Mouse (Mus musculus): ENCODE measurements around the gene Rangap1. TPM values are rescaled to one million over a fixed set of nuclear protein-coding genes. Genes with fewer than 3 reads are reported as not detected.

Gene Rangap1
- polyA plus RNA-seq, 1 experiment from 2014 or later: 107 TPM

- no peaks in the 10 kb centered on the region for H3K36me3 ChIP-seq
- H3K4me2 ChIP-seq (replicated peaks): no peak overlapping the region
- H3K9ac ChIP-seq: no peak overlapping the region
- no peak overlapping the region for H3K27ac ChIP-seq
- peaks cover 3% of the 10 kb centered on the region for H3K4me1 ChIP-seq
- WGBS: 74% methylated on average over 3 of the region's 3 CpGs
- no peaks in the 10 kb centered on the region for H3K27me3 ChIP-seq
- no peak for ATAC-seq (ENCODE audit: low FRiP score, low read depth)
- H3K4me3 ChIP-seq: no peak overlapping the region
- H3K9me3 ChIP-seq: no peaks in the 10 kb centered on the region
Observed at GRCm38 (mm10) chr15:81739296-81739695, 6.0 kb downstream of the Rangap1 start.

DNA sequence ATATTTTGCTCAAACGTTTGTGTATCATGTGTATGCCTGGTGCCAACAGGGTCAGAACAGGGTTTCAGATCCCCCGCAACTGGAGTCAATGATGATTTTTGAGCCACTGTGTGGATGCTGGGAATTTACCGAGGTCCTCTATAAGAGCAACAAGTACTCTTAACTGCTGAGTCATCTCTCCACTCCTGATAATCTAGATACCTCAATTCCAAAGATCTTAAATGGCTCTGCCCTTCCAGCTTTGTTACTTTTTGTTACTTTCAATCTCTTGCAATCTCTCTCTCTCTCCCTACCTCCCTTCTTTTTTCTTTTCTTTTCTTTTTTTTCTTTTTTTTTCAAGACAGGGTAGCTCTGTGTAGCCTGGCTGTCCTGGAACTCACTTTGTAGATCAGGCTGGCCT lies 10.3 kb downstream of the Rangap1 start:
- H3K4me1 ChIP-seq: no peaks in the 10 kb centered on the region
- WGBS: 55% methylated on average over 3 of the region's 3 CpGs
- no peak overlapping the region for H3K9ac ChIP-seq
- H3K27me3 ChIP-seq: no peaks in the 10 kb centered on the region
- no peaks in the 10 kb centered on the region for H3K36me3 ChIP-seq
- no peak overlapping the region for H3K4me2 ChIP-seq (replicated peaks)
- no peak overlapping the region for H3K27ac ChIP-seq
- H3K4me3 ChIP-seq: no peak overlapping the region
- no peaks in the 10 kb centered on the region for H3K9me3 ChIP-seq
- ATAC-seq (ENCODE audit: low FRiP score, low read depth): no peak

- peak; percentile 99 for ATAC-seq (ENCODE audit: low FRiP score, low read depth)
- peak overlapping the region; percentile 55; the same call in 1 of the 2 replicates for H3K27ac ChIP-seq
- H3K4me2 ChIP-seq (replicated peaks): peak overlapping the region; percentile 97
- WGBS: 5% methylated on average over 41 of the region's 41 CpGs
- no peaks in the 10 kb centered on the region for H3K9me3 ChIP-seq
- peak overlapping the region; percentile 96 for H3K9ac ChIP-seq
- H3K4me3 ChIP-seq: peak overlapping the region; percentile 99
- peaks cover 22% of the 10 kb centered on the region for H3K4me1 ChIP-seq
- no peaks in the 10 kb centered on the region for H3K27me3 ChIP-seq
- peaks cover 10% of the 10 kb centered on the region for H3K36me3 ChIP-seq
Observed at GRCm38 (mm10) chr15:81729792-81730635, 15.3 kb downstream of the Rangap1 start.

GRCm38 (mm10) chr15:81729241-81729791 lies 16.0 kb downstream of the Rangap1 start:
- H3K27me3 ChIP-seq: no peaks in the 10 kb centered on the region
- peaks cover 13% of the 10 kb centered on the region for H3K36me3 ChIP-seq
- peaks cover 22% of the 10 kb centered on the region for H3K4me1 ChIP-seq
- peak overlapping the region; percentile 99 for H3K4me3 ChIP-seq
- peak overlapping the region; percentile 96 for H3K9ac ChIP-seq
- H3K9me3 ChIP-seq: no peaks in the 10 kb centered on the region
- peak overlapping the region; percentile 97 for H3K4me2 ChIP-seq (replicated peaks)
- ATAC-seq (ENCODE audit: low FRiP score, low read depth): peak; percentile 35
- WGBS: under 1% methylated on average over 49 of the region's 49 CpGs
- peak overlapping the region; percentile 55; the same call in 1 of the 2 replicates for H3K27ac ChIP-seq

DNA sequence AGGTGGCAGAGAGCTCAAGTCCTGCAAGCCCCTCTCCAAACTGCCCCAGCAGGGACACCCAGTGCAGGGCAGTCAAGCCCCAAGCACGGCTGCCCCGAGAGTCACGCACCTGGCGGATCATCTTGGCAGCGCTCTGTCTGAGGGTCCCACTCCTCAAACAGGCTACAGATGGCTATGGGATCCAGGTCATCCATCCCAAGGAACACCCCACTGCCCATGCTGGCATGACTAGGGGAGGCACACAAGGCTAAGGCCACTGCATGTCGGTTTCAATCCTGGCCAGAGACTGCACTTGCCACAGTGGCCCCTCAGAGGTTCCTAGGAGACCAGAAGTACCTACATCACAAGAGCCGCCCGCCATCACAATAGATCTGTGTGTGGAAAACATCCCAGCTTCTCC lies 19.4 kb downstream of the Rangap1 start:
- Histone ChIP-seq H3K4me1 (peaks cover 22% of the 10 kb centered on the region), H3K27ac (no peak overlapping the region), H3K4me2 (replicated peaks) (no peak overlapping the region), H3K27me3 (no peaks in the 10 kb centered on the region), H3K9me3 (no peaks in the 10 kb centered on the region), H3K4me3 (no peak overlapping the region), H3K36me3 (peaks cover 46% of the 10 kb centered on the region), H3K9ac (no peak overlapping the region)
- 95% methylated on average over 8 of the region's 8 CpGs for WGBS
- no peak for ATAC-seq (ENCODE audit: low FRiP score, low read depth)

- no peak for ATAC-seq (ENCODE audit: low FRiP score, low read depth)
- 91% methylated on average over 11 of the region's 11 CpGs for WGBS
- peaks cover 69% of the 10 kb centered on the region for H3K36me3 ChIP-seq
Observed at GRCm38 (mm10) chr15:81723653-81724052, 21.7 kb downstream of the Rangap1 start.

DNA sequence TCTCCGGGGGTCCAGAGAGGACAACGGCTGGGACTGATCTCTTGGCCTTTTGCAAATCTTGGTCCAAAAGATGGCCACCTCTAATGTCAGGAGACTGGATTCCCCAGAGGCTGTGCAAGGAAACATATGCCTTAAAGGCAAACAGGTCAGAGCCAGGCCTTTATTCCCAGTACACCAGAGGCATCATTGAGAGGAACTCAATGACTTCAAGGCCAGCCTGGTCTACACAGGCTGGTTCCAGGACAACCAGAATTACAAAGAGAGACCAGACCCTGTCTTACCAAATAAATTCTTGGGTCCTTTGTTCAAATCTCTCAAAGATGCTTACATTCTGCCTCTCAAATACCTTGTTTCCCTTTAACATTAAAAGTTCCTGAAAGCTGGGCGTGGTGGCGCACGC lies 23.0 kb downstream of the Rangap1 start:
- Histone ChIP-seq H3K4me1 (peaks cover 4% of the 10 kb centered on the region; the same call in 1 of the 2 replicates), H3K4me2 (replicated peaks) (no peak overlapping the region), H3K27me3 (no peaks in the 10 kb centered on the region), H3K9me3 (no peaks in the 10 kb centered on the region), H3K9ac (no peak overlapping the region), H3K4me3 (no peak overlapping the region), H3K27ac (no peak overlapping the region), H3K36me3 (peaks cover 82% of the 10 kb centered on the region)
- WGBS: 95% methylated on average over 5 of the region's 5 CpGs
- no peak for ATAC-seq (ENCODE audit: low FRiP score, low read depth)

More at GRCm38 (mm10) chr15:81723653-81724052, 21.7 kb downstream of the Rangap1 start:
- Histone ChIP-seq H3K9ac (no peak overlapping the region), H3K9me3 (no peaks in the 10 kb centered on the region), H3K27ac (no peak overlapping the region), H3K27me3 (no peaks in the 10 kb centered on the region), H3K4me2 (replicated peaks) (no peak overlapping the region), H3K4me1 (peaks cover 17% of the 10 kb centered on the region), H3K4me3 (no peak overlapping the region)

DNA sequence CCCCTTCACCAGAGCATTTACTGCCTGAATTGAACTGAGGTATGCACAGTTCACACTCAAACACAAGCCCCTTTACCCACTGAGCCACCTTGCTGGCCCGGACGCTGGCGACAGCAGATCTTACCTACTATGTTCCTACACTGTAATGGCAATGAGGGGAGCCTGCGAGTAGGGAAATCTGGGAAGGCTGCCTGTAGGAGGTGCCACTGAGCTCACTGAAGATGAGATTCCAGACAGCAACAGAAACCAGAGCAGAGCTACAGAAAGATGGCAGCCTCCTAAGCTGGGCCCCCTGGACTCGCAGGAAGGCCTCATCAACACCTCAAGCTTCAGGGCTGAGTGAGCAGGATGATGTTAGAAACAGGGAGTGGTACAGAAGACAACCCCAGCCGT lies 26.2 kb downstream of the Rangap1 start:
- peaks cover 95% of the 10 kb centered on the region for H3K36me3 ChIP-seq
- H3K27ac ChIP-seq: no peak overlapping the region
- H3K9ac ChIP-seq: no peak overlapping the region
- 94% methylated on average over 6 of the region's 6 CpGs for WGBS
- no peak for ATAC-seq (ENCODE audit: low FRiP score, low read depth)
- H3K27me3 ChIP-seq: no peaks in the 10 kb centered on the region
- no peak overlapping the region for H3K4me3 ChIP-seq
- H3K9me3 ChIP-seq: no peaks in the 10 kb centered on the region
- H3K4me2 ChIP-seq (replicated peaks): no peak overlapping the region
- H3K4me1 ChIP-seq: no peaks in the 10 kb centered on the region

- Histone ChIP-seq H3K9me3 (no peaks in the 10 kb centered on the region), H3K4me2 (replicated peaks) (no peak overlapping the region), H3K27me3 (no peaks in the 10 kb centered on the region), H3K4me1 (no peaks in the 10 kb centered on the region), H3K36me3 (peaks cover 95% of the 10 kb centered on the region), H3K27ac (no peak overlapping the region), H3K9ac (no peak overlapping the region), H3K4me3 (no peak overlapping the region)
- 92% methylated on average over 9 of the region's 9 CpGs for WGBS
- ATAC-seq (ENCODE audit: low FRiP score, low read depth): no peak
Observed at GRCm38 (mm10) chr15:81718336-81719138, 26.8 kb downstream of the Rangap1 start.

GRCm38 (mm10) chr15:81713742-81714141 lies 31.6 kb downstream of the Rangap1 start:
- no peak for ATAC-seq (ENCODE audit: low FRiP score, low read depth)
- Histone ChIP-seq H3K9me3 (no peaks in the 10 kb centered on the region), H3K4me1 (no peaks in the 10 kb centered on the region), H3K4me3 (no peak overlapping the region), H3K27ac (no peak overlapping the region), H3K36me3 (peaks cover 93% of the 10 kb centered on the region), H3K4me2 (replicated peaks) (no peak overlapping the region), H3K9ac (no peak overlapping the region), H3K27me3 (no peaks in the 10 kb centered on the region)
- WGBS: 83% methylated on average over 6 of the region's 6 CpGs

DNA sequence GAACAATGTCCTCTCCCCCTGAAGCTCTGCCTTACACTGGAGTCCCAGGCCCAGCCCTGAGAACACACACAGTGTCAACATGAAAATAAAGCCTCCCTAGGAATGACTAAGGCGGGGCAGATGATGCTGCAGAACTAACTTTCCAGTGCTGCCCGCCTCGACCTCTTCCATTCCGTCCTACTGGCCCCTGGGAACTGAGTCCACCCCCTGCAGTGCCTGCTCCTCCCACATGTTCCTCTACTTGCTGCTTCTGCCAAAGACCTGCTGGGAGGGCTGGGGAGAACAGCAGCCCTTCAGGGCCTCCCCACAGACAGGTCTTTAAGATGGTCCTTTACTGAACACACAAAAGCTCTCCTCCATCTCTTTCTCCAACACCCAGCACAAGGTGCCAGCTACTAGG lies 34.5 kb downstream of the Rangap1 start:
- H3K4me1 ChIP-seq: no peaks in the 10 kb centered on the region
- no peaks in the 10 kb centered on the region for H3K9me3 ChIP-seq
- no peak for ATAC-seq (ENCODE audit: low FRiP score, low read depth)
- H3K4me2 ChIP-seq (replicated peaks): no peak overlapping the region
- no peaks in the 10 kb centered on the region for H3K27me3 ChIP-seq
- no peak overlapping the region for H3K4me3 ChIP-seq
- 82% methylated on average over 4 of the region's 4 CpGs for WGBS
- no peak overlapping the region for H3K27ac ChIP-seq
- H3K9ac ChIP-seq: no peak overlapping the region
- peaks cover 89% of the 10 kb centered on the region for H3K36me3 ChIP-seq

DNA sequence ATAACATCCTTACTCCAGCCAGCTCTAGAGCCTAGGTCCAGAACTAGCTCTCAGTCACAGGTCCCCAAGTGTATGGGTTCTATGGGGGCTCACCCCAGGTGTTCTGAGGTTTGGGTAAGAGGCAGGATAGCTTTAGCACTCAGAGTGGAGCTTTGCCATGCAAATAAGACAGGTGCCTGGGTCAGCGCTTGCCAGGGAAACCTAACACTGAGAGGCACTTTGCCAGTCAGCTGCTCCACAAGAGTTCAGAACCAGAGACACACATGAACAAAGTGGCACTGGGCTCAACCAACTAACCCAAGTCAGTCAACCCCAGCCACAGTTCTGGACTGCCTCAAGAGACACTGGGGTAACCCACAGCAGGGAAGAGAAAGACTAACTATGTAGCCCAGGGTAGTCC lies 35.6 kb downstream of the Rangap1 start:
- H3K4me2 ChIP-seq (replicated peaks): no peak overlapping the region
- 96% methylated on average over 1 of the region's 1 CpGs for WGBS
- no peak overlapping the region for H3K9ac ChIP-seq
- H3K9me3 ChIP-seq: no peaks in the 10 kb centered on the region
- peaks cover 89% of the 10 kb centered on the region for H3K36me3 ChIP-seq
- H3K4me1 ChIP-seq: no peaks in the 10 kb centered on the region
- H3K27me3 ChIP-seq: no peaks in the 10 kb centered on the region
- no peak overlapping the region for H3K4me3 ChIP-seq
- no peak for ATAC-seq (ENCODE audit: low FRiP score, low read depth)
- no peak overlapping the region for H3K27ac ChIP-seq
